Mouse (Mus musculus) testis, adult 2 months (tissue): ENCODE measurements around the gene Gm47791.

Experiments
- CTCF ChIP-seq: fragments of 200-500 bp; IDR thresholded peaks from 2 replicates; pipeline ENCODE4 v1.5.1; 2012; ENCODE audit warnings: low read depth, mild to moderate bottlenecking, inconsistent platforms, low read length, moderate library complexity; ENCODE audit not compliant: control insufficient read depth, insufficient read depth, insufficient replicate concordance
- POLR2A ChIP-seq: fragments of 200-500 bp; IDR thresholded peaks from 2 replicates; pipeline ENCODE4 v1.6.1; 2012; ENCODE audit warnings: low read depth, mild to moderate bottlenecking, inconsistent platforms, low read length, moderate library complexity; ENCODE audit not compliant: control insufficient read depth

DNA sequence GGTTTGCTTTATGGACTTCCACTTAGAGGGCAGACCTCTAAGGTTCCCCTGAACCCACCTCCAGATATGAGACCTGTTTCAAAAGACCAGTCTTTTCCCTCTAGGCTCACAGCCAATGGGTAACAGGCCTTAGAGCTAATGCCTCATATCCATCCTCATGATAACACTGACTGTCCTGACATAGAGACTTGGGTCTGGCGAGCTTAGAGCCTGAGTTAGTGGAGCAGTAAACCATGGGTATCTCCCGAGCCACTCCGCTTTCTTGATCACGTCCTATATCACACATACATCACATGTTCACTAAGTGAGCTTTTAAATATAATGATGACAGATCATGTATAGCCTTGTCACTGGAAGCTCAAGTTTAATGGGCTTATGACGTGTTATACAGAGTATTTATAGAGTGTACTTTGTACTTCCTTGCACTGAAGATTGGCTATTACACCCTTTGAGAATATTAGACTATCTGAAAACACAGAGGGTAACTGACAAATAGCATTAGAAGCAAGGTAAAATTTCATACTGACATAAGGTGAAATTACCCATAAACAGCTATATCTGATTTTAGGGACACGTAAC lies 8.4 kb upstream of the Gm47791 start:
- no peak for TF ChIP-seq CTCF
- no peak for TF ChIP-seq POLR2A
